Mouse (Mus musculus) embryonic stem cell, embryonic (primary cell): ENCODE results near the gene Gnb3.

Experiments used
- CTCF ChIA-PET, 4 experiments: fragments of 300-600 bp in 2 of 4; fragments of 350-600 bp in 2 of 4; sonication (Branson Sonifier 250); formaldehyde crosslinking; loops; one replicate each; lab custom pipeline; 2022; ENCODE audit warnings: inconsistent platforms in 2 of 4; lab: Charles Lee
- POLR2A ChIA-PET, 4 experiments: fragments of 300-600 bp in 2 of 4; fragments of 350-600 bp in 2 of 4; sonication (Branson Sonifier 250); formaldehyde crosslinking; loops; one replicate each; lab custom pipeline; 2022; ENCODE audit warnings: antibody characterized with exemption in 4 of 4, inconsistent platforms in 1 of 4; lab: Charles Lee

Gnb3 gene

DNA sequence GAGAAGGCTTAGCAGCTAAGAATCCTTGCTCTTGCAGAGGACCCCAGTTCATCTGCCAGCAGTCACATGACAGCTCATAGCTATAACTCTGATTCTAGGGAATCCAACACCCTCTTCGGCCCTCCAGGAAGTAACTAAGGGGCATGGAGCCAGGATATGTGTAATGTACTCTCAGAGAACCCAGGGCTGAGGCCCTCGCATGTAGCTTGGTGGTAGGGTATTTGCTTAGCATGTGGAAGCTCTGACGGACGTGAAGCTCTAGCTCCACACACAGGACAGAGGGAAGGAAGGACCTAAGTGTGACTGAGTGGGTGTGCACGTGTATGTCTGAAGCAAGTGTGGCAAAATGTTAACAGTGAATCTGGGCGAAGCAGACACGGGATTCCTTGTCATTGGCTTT is 3.7 kb downstream of the Gnb3 start:
- CTCF ChIA-PET: interaction anchor here (0.5 to 2.3 kb wide), 9 partner anchors 11 to 215 kb away, joined by 3 to 12 read pairs (median 6); partner anchors contain the start of gene Mlf2 (in 1 of the 4)
- POLR2A ChIA-PET: interaction anchor here in 3 of 4 experiments (0.6 to 28.9 kb wide), 21 partner anchors 6 to 339 kb away, joined by 3 to 601 read pairs (median 5); partner anchors contain the start of genes Cdca3 (in 2 of the 3), Grcc10 (in 2 of the 3), Mlf2 (in 2 of the 3) and Usp5 (in 2 of the 3)

DNA sequence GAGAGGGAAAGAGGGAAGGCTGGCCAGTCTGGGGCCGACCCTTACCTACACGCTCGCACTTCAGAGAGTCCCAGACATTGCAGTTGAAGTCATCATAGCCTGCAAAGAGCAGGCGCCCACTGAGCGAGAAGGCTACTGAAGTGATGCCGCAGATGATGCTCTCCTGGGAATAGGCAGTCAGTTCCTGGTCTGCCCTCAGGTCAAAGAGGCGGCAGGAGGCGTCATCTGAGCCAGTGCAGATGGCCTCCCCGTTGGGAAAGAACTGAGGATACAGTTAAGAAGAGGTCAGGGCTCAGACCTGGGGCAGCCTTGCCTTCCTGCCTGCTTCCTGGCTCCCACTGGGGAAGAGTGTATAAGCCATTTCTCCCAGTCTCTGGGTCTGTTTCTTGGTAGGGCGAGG is 4.5 kb downstream of the Gnb3 start:
- CTCF ChIA-PET: interaction anchor here in 3 of 4 experiments (0.9 to 2.3 kb wide), 5 partner anchors 12 to 95 kb away, joined by 3 to 12 read pairs (median 3); partner anchors contain the start of gene Mlf2 (in 1 of the 3)
- POLR2A ChIA-PET: interaction anchor here in 3 of 4 experiments (0.6 to 28.9 kb wide), 18 partner anchors 7 to 330 kb away, joined by 3 to 601 read pairs (median 4); partner anchors contain the start of genes Grcc10 (in 2 of the 3), Spsb2 (in 2 of the 3), Tpi1 (in 2 of the 3) and Cdca3 (in 1 of the 3)

DNA sequence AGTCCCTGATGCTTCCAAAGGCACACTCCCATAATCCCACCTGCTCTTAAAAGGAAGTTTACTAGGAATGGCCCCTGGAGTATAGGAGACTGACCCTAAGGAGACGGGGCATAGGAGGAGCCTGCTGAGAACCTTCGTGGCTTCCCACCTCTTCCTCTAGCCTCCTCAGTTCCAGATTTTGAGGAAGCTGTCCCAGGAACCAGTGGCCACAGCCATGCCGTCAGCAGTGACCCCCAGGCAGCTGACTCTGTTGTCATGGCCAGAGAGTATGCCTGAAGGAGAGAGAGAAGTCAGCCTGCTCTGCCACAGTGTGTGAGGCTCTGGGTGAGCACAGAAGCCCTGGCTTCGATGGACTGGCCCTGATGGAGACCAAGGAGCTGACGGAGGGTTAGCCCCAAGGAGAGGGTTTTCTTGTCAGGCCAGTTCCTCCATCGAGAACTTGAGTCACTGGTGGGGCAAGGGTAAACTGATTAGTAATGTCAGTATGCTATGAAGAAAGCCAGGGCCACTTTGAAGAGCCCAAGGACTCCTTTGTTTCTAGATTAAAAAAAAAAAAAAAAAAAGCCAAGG is 5.5 kb downstream of the Gnb3 start:
- CTCF ChIA-PET: interaction anchor here in 2 of 4 experiments (1.3 to 2.3 kb wide), 2 partner anchors 13 kb away, joined by 3 to 12 read pairs; no protein-coding TSS in a partner anchor
- POLR2A ChIA-PET: interaction anchor here in 3 of 4 experiments (0.6 to 28.9 kb wide), 15 partner anchors 12 to 331 kb away, joined by 3 to 601 read pairs (median 5); partner anchors contain the start of genes Spsb2 (in 2 of the 3), Tpi1 (in 2 of the 3) and Grcc10 (in 1 of the 3)

DNA sequence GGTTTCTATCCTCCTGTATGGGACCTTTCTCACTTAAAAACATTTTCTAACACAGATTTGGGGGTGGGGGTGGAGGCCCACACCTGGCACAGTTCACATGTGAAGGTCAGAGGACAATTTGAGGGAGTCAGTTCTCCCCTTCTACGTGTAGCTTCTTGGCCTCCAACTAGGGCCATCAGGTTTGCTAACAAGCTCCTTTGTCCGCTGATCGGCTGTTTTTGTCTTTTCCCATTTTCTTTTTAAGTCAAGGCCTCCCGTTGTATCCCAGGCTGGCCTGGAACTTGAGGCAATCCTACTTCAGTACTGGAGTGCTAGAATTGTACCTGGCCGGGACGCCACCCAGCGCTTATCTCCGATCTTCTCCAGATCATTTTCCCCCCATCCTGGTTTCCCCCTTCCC is 8.4 kb downstream of the Gnb3 start:
- ChIA-PET CTCF (interaction anchor here (0.6 to 5.0 kb wide), 23 partner anchors 10 to 583 kb away, joined by 3 to 33 read pairs (median 4); partner anchors contain the start of genes Mlf2 (in 1 of the 4), P3h3 (in 1 of the 4) and Pex5 (in 1 of the 4)), POLR2A (interaction anchor here (0.6 to 28.9 kb wide), 61 partner anchors 8 to 627 kb away, joined by 3 to 601 read pairs (median 5); partner anchors contain the start of genes Gnb3 (in 3 of the 4), Spsb2 (in 3 of the 4), Gapdh (in 2 of the 4) and Grcc10 (in 2 of the 4))

DNA sequence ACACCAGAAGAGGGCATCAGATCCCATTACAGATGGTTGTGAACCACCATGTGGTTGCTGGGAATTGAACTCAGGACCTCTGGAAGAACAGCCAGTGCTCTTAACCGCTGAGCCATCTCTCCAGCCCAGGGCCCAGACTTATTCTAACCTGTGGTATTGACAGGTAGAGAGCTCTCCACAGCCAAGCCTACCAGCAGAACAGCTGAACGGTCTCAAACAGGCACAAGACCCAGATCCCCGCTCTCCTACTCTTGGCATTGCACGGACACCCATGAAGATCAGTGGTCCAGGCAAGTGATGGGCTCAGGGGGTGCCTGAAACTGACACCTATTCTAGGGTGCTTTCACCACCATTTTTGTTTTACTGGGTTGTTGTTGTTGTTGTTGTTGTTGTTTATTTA is 8.9 kb downstream of the Gnb3 start:
- POLR2A ChIA-PET: interaction anchor here in 3 of 4 experiments (0.6 to 28.9 kb wide), 62 partner anchors 8 to 603 kb away, joined by 3 to 601 read pairs (median 6); partner anchors contain the start of genes Gnb3 (in 3 of the 3), Spsb2 (in 3 of the 3), Cops7a (in 2 of the 3) and Gapdh (in 2 of the 3)
- CTCF ChIA-PET: interaction anchor here (0.6 to 5.0 kb wide), 14 partner anchors 15 to 349 kb away, joined by 3 to 33 read pairs (median 4); partner anchors contain the start of gene Mlf2 (in 1 of the 4)

DNA sequence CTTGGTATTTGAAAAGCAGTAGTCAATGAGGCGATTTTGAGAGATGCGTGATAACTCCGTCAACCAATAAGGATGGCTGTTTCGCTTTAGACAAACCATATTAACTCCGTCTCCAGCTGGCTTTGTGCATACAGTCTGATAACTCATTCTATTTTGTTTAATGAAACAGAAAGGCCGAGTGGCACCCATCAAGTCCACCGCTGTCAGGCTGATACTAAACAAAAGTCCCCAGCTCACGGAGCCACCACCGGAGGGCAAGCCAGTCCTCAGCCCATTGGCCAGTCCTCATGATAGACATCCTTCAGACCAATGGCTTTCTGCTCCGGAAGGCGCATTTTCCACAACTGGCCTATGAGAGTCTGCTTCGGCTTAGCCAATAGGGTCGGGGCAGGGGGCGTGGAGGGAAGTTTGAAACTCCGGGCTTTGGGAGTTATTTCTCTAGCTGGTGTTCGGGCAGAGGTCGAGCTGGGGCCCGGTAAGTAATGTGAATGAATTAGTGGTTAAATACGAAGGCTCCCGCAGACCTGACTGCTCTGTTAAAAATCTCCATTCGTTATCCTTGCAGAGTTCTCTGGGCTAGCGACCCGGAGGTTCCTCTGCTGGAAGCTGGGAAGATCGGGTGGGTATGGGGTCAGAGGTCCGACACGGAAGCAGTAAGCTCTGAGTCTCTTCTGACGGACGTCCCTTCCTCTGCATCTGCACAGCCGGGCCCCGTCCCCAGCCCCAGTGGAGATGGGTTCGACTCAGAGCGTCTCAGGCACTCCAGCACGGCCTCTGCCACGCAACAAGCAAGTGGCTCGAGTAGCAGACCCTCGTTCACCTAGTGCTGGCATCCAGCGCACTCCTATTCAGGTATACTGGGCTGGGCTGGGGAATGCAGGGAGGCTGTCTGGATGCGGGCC is 10.0 kb downstream of the Gnb3 start:
- CTCF ChIA-PET: interaction anchor here (0.5 to 5.0 kb wide), 39 partner anchors 8 to 579 kb away, joined by 3 to 38 read pairs (median 4); partner anchors contain the start of genes Mlf2 (in 4 of the 4), Gnb3 (in 2 of the 4), Acrbp (in 1 of the 4) and C1rl (in 1 of the 4)

DNA sequence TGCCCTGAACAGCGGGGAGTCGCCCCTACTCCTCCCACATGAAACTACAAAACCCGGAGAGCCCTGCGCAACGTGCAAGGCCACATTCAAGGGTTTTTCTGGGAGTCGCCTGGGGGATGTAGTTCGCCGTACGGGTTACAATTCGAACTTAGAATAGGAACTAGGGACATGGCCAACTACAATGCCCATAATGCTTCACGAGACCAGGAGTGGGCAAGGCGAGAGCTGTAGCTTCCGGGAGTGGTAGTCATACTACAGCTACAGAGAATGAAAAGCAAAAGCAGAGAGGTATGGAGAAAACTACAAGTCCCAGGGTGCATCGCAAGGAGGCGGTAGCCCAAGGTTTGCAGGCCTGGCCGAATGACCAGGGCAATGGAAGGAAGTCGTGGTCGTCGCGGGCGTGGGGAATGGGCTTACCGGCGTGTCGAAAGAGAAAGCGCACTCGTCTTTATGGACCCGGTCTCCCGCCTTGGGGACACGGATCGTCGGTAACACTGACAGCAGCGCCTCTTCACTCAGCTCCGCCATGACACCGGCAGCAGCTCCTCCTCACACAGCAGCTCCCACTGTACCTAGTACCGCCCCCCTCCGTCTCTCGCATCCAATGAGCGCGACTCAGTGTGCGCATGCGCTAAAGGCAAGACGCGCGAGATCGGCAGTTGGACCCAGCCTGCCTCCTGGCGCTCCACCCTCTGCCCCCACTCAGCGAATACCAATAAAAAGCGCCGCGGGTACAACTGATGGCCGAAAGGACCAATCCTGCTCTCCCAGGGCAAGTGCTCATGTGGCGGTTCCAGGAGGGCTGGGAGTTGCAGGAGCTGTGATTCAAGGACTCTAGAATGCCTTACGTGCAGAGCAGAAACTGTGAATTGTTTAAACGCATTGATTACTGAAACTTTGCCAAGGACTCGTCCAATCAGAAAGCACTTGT is 10.9 kb downstream of the Gnb3 start, which contains the start of the genes Usp5 and Cdca3:
TSS of gene Usp5 (minus strand) at position 617 of the 931 bp plus-strand sequence.
TSS of gene Cdca3 (plus strand) at position 680 of the 931 bp plus-strand sequence.
- POLR2A ChIA-PET: interaction anchor here (0.6 to 28.9 kb wide), 157 partner anchors 8 to 664 kb away, joined by 3 to 601 read pairs (median 5); partner anchors contain the start of genes Grcc10 (in 4 of the 4), Mlf2 (in 4 of the 4), Atn1 (in 3 of the 4) and Gm45234 (in 3 of the 4)
- CTCF ChIA-PET: interaction anchor here (0.5 to 5.0 kb wide), 44 partner anchors 9 to 347 kb away, joined by 3 to 38 read pairs (median 4); partner anchors contain the start of genes Mlf2 (in 4 of the 4), Gnb3 (in 2 of the 4), Acrbp (in 1 of the 4) and Gpr162 (in 1 of the 4)

More for the DNA sequence above, 10.0 kb downstream of the Gnb3 start:
- POLR2A ChIA-PET: interaction anchor here (0.5 to 28.9 kb wide), 146 partner anchors 9 to 664 kb away, joined by 3 to 601 read pairs (median 6); partner anchors contain the start of genes Mlf2 (in 4 of the 4), Spsb2 (in 4 of the 4), Atn1 (in 3 of the 4) and Gm45234 (in 3 of the 4)

DNA sequence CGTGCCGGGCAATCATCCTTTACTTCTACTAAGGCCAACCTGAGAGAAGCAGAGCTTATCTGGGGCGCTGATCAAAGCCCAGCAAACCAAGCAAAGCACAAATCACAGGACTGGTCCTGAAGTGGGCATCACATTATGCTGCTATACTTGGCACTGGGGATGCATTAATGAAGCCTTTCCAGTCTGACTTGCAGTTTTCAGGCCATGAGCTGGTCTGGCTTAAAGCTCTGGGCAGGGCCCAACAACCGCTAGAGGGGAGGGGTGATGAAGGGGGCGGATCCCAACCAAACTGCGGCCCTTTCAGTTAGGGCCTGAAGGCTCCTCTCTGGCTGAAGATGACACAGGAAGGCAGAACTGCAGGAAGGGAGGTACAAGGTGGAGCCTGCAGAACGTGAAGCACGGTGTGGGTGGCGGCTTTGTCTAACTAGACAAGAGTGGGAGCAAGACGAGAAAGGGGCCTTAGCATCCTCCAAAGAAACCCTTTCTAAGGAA is 11.9 kb downstream of the Gnb3 start:
- ChIA-PET POLR2A (interaction anchor here (0.7 to 28.9 kb wide), 51 partner anchors 11 to 364 kb away, joined by 3 to 601 read pairs (median 11); partner anchors contain the start of genes Gnb3 (in 3 of the 4), Grcc10 (in 3 of the 4), Mlf2 (in 3 of the 4) and Spsb2 (in 3 of the 4)), CTCF (interaction anchor here in 3 of 4 experiments (0.6 to 5.0 kb wide), 18 partner anchors 15 to 302 kb away, joined by 3 to 38 read pairs (median 6); partner anchors contain the start of genes Mlf2 (in 3 of the 3), P3h3 (in 1 of the 3) and Tpi1 (in 1 of the 3))

DNA sequence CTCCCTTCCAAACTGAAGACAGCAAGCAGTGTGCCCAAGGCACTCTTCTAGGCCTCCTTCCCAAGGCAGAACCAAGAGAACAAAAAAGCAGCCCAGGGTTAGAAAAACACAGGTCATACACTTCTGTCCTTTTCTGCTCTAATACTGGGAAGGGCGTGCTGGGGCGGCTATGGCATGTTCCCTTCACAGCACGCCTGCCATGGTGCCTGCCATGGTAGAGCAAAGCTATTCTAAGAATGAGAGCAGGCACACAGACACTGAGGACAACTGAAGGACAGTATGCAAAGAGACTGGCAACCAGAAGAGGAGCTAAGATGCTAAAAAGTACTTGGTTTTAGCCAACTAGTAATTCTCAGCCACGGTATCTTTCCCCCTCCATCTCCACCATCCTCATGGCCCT is 18.0 kb downstream of the Gnb3 start:
- CTCF ChIA-PET: no interaction called here
- POLR2A ChIA-PET: interaction anchor here in 2 of 4 experiments (0.7 to 28.9 kb wide), 8 partner anchors 5 to 296 kb away, joined by 3 to 601 read pairs (median 4); partner anchors contain the start of genes Cdca3 (in 1 of the 2), Gnb3 (in 1 of the 2), Grcc10 (in 1 of the 2) and Pianp (in 1 of the 2)

DNA sequence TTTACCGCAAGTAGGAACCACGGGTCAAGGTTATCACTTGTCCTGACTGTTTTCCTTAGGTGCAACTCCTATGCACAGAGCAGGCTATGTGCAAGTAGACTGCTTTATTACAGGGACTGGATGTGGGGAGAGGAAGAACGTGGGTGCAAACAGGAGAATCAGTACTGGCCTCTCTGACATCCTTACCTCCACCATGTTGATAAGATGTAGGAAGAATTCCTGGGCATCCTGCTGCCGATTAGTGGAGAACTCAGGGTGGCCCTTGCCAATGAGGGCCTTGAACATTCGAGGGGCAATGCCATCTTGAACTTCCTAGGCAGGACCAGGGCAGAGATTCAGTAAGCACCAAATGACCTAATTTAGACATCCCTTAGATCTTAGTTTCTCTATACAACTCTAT is 19.2 kb downstream of the Gnb3 start:
- CTCF ChIA-PET: interaction anchor here in 1 of 4 experiments (1.6 kb wide), 1 partner anchor 26 kb away, joined by 4 read pairs; no protein-coding TSS in a partner anchor

DNA sequence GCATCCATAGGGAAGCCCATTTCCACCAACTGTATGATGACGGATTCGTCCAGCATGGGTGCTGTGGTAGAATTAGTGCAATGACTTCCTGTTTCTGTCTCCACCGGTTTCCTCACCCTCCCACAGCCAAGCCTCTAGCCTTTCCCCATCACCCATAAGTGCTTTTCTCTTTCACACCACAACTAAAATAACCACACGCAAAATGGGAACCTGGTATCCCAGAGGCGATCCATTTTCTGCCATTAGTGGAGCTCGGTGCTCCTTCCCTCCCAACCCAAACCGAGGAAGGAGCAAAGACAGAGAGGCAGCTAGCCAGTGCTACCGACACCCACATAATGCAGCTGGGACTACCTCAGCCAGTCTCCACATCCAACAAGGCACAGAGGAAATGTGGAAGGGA is 22.1 kb downstream of the Gnb3 start:
- ChIA-PET CTCF (interaction anchor here in 1 of 4 experiments (1.4 kb wide), 1 partner anchor 9 kb away, joined by 5 read pairs; no protein-coding TSS in a partner anchor), POLR2A (interaction anchor here (0.5 to 28.9 kb wide), 17 partner anchors 4 to 312 kb away, joined by 3 to 601 read pairs (median 4); partner anchors contain the start of genes Cdca3 (in 3 of the 4), Spsb2 (in 3 of the 4), Usp5 (in 2 of the 4) and Gnb3 (in 1 of the 4))

More for the DNA sequence above, 19.2 kb downstream of the Gnb3 start:
- POLR2A ChIA-PET: interaction anchor here in 3 of 4 experiments (1.1 to 28.9 kb wide), 9 partner anchors 6 to 110 kb away, joined by 3 to 601 read pairs (median 7); partner anchors contain the start of genes Cdca3 (in 2 of the 3), Grcc10 (in 2 of the 3), Spsb2 (in 2 of the 3) and Usp5 (in 2 of the 3)

DNA sequence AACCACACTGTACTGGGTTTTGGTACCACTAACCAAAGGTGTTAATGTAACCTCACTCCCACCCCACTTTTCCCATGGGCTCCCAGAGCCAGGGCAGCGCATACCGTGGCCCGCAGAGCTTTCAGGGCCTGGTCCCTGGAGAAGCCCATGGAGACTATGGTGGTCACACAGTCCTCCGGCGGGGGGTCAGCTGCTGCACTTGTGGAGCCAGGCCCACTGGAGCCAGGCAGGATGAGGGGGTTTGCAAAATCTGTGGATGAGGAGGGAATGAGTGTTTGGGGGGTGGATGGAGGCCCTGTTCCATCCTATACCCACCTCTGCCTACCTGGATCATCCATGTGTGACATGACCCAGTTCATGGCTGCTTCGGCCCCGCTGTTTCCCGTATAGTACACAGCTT is 22.5 kb downstream of the Gnb3 start:
- ChIA-PET POLR2A (interaction anchor here (0.8 to 28.9 kb wide), 17 partner anchors 4 to 312 kb away, joined by 3 to 601 read pairs (median 4); partner anchors contain the start of genes Cdca3 (in 3 of the 4), Spsb2 (in 3 of the 4), Usp5 (in 3 of the 4) and Gnb3 (in 2 of the 4)), CTCF (interaction anchor here in 3 of 4 experiments (0.8 to 1.4 kb wide), 4 partner anchors 8 to 30 kb away, joined by 3 to 5 read pairs (median 3); no protein-coding TSS in a partner anchor)

DNA sequence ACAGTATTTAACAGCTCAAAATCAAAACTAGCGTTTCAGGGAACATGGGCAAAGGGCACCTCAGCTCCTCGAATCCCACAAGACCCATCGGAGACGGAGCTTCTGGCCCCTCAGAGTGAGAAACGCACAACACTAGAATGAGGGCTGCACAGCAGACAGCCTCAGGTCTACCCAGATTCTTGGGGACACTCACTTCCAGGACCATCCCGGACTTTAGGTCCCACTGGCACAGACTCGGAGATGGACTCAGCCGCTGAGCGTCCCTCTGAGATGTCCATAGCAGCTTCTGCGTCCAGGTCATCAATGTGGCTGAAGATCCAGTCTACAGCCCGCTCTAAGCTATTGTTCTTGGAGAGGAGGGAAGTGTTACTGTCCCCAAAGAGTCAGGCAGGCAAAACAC is 22.9 kb downstream of the Gnb3 start:
- POLR2A ChIA-PET: interaction anchor here (0.8 to 28.9 kb wide), 17 partner anchors 3 to 313 kb away, joined by 3 to 601 read pairs (median 6); partner anchors contain the start of genes Cdca3 (in 3 of the 4), Spsb2 (in 3 of the 4), Usp5 (in 3 of the 4) and Gnb3 (in 2 of the 4)

DNA sequence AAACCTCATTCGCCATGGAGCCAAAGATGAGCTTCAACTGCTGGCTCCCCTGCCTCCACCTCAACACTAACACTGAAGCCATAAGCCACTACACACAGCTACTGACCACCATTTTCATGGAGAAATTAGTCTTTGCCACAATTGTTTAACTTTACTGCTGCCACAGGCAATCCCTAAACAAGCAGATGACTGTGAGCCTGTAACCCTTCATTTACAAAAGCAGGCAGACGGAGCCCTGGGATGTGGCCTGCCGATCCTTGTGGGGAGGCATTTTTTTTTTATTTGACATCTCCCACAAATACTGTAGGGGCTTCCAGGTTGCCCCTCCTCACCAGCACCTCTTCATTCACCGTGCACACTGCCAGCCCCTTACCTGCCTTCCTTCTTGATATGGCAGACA is 23.5 kb downstream of the Gnb3 start:
- ChIA-PET POLR2A (interaction anchor here (1.1 to 28.9 kb wide), 13 partner anchors 3 to 342 kb away, joined by 3 to 601 read pairs (median 6); partner anchors contain the start of genes Cdca3 (in 3 of the 4), Usp5 (in 3 of the 4), Gnb3 (in 2 of the 4) and Spsb2 (in 2 of the 4)), CTCF (interaction anchor here in 3 of 4 experiments (0.8 to 1.0 kb wide), 3 partner anchors 11 to 31 kb away, joined by 3 read pairs; no protein-coding TSS in a partner anchor)

More for the DNA sequence above, 22.9 kb downstream of the Gnb3 start:
- CTCF ChIA-PET: interaction anchor here in 3 of 4 experiments (0.8 to 1.4 kb wide), 4 partner anchors 8 to 30 kb away, joined by 3 to 5 read pairs (median 3); no protein-coding TSS in a partner anchor
